Mouse (Mus musculus): ENCODE data around the gene Map3k5.

DNA sequence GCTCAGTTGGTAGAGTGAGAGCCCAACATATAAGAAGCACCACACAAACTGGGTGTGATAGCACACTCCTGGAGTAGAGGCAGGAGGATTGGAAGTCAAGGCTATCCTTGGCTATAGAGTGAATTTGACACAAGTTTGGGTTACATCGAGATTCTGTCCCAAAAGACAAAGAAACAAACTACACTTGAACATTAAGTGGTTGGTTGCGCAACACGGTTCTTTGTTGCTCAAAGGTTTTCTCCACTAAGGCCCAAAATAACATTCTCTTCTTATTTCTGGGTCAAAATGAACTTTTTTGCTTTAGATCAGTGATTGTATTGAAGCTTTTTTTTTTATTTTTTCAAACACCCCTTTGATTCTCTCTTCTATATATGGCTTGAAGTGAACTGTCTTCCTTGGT is 75.7 kb downstream of the Map3k5 start:
- TF ChIP-seq GATA1 (IDR thresholded peaks at IDR 0.05; ENCODE audit: borderline replicate concordance, low read length): no peak
- no peak for TF ChIP-seq FLI1 (IDR thresholded peaks at IDR 0.05; ENCODE audit: low read length)
